Mouse (Mus musculus): ENCODE measurements around the gene Rbm5. TPM values are rescaled to one million over a fixed set of nuclear protein-coding genes. Genes with fewer than 3 reads are reported as not detected.

Rbm5 gene
- polyA plus RNA-seq, 1 experiment: 177 TPM

- H3K27ac ChIP-seq (ENCODE audit: insufficient read depth, low read depth, low read length): no peak overlapping the region
- no peak overlapping the region for H3K4me3 ChIP-seq (ENCODE audit: insufficient read depth, low read length)
- TF ChIP-seq POLR2A (IDR thresholded peaks at IDR 0.05; ENCODE audit: borderline replicate concordance, low read depth, low read length) (no peak), CTCF (IDR thresholded peaks at IDR 0.05; ENCODE audit: low read depth, low read length) (no peak)
- H3K4me1 ChIP-seq (ENCODE audit: control insufficient read depth, insufficient read depth, low read length): no peaks in the 10 kb centered on the region
Measured at GRCm38 (mm10) chr9:107706781-107707211, 64.0 kb downstream of the Rbm5 start.

GRCm38 (mm10) chr9:107703337-107704122 lies 67.3 kb downstream of the Rbm5 start:
- Histone ChIP-seq H3K27ac (ENCODE audit: insufficient read depth, low read depth, low read length) (no peak overlapping the region), H3K4me1 (ENCODE audit: control insufficient read depth, insufficient read depth, low read length) (no peaks in the 10 kb centered on the region), H3K4me3 (ENCODE audit: insufficient read depth, low read length) (no peak overlapping the region)
- TF ChIP-seq CTCF (IDR thresholded peaks at IDR 0.05; ENCODE audit: low read depth, low read length) (no peak), POLR2A (IDR thresholded peaks at IDR 0.05; ENCODE audit: borderline replicate concordance, low read depth, low read length) (no peak)

GRCm38 (mm10) chr9:107702606-107703185 lies 68.1 kb downstream of the Rbm5 start:
- TF ChIP-seq POLR2A (IDR thresholded peaks at IDR 0.05; ENCODE audit: borderline replicate concordance, low read depth, low read length): no peak
- TF ChIP-seq CTCF (IDR thresholded peaks at IDR 0.05; ENCODE audit: low read depth, low read length): no peak
- Histone ChIP-seq H3K4me3 (ENCODE audit: insufficient read depth, low read length) (no peak overlapping the region), H3K4me1 (ENCODE audit: control insufficient read depth, insufficient read depth, low read length) (no peaks in the 10 kb centered on the region), H3K27ac (ENCODE audit: insufficient read depth, low read depth, low read length) (no peak overlapping the region)

GRCm38 (mm10) chr9:107701594-107701993 lies 69.2 kb downstream of the Rbm5 start:
- Histone ChIP-seq H3K27ac (ENCODE audit: insufficient read depth, low read depth, low read length) (no peak overlapping the region), H3K4me1 (ENCODE audit: control insufficient read depth, insufficient read depth, low read length) (no peaks in the 10 kb centered on the region), H3K4me3 (ENCODE audit: insufficient read depth, low read length) (no peak overlapping the region)
- TF ChIP-seq CTCF (IDR thresholded peaks at IDR 0.05; ENCODE audit: low read depth, low read length) (no peak), POLR2A (IDR thresholded peaks at IDR 0.05; ENCODE audit: borderline replicate concordance, low read depth, low read length) (no peak)

GRCm38 (mm10) chr9:107700114-107700571 lies 70.7 kb downstream of the Rbm5 start:
- no peak overlapping the region for H3K27ac ChIP-seq (ENCODE audit: insufficient read depth, low read depth, low read length)
- 0 out of 2 replicates have a peak, but pooled peaks cover 2% of the 10 kb centered on the region for H3K4me1 ChIP-seq (ENCODE audit: control insufficient read depth, insufficient read depth, low read length)
- no peak for TF ChIP-seq CTCF (IDR thresholded peaks at IDR 0.05; ENCODE audit: low read depth, low read length)
- H3K4me3 ChIP-seq (ENCODE audit: insufficient read depth, low read length): no peak overlapping the region

- H3K4me1 ChIP-seq (ENCODE audit: control insufficient read depth, insufficient read depth, low read length): 0 out of 2 replicates have a peak, but pooled peaks cover 2% of the 10 kb centered on the region
- TF ChIP-seq POLR2A (IDR thresholded peaks at IDR 0.05; ENCODE audit: borderline replicate concordance, low read depth, low read length) (no peak), CTCF (IDR thresholded peaks at IDR 0.05; ENCODE audit: low read depth, low read length) (no peak)
- no peak overlapping the region for H3K4me3 ChIP-seq (ENCODE audit: insufficient read depth, low read length)
- H3K27ac ChIP-seq (ENCODE audit: insufficient read depth, low read depth, low read length): no peak overlapping the region
Measured at GRCm38 (mm10) chr9:107699376-107699980, 71.3 kb downstream of the Rbm5 start.

- H3K4me1 ChIP-seq (ENCODE audit: control insufficient read depth, insufficient read depth, low read length): 0 out of 2 replicates have a peak, but pooled peaks cover 2% of the 10 kb centered on the region
- no peak overlapping the region for H3K4me3 ChIP-seq (ENCODE audit: insufficient read depth, low read length)
- TF ChIP-seq POLR2A (IDR thresholded peaks at IDR 0.05; ENCODE audit: borderline replicate concordance, low read depth, low read length) (no peak), CTCF (IDR thresholded peaks at IDR 0.05; ENCODE audit: low read depth, low read length) (peak; percentile 13; the same call in 1 of the 2 replicates)
- H3K27ac ChIP-seq (ENCODE audit: insufficient read depth, low read depth, low read length): no peak overlapping the region
Measured at GRCm38 (mm10) chr9:107698611-107699190, 72.1 kb downstream of the Rbm5 start.

- Histone ChIP-seq H3K4me3 (ENCODE audit: insufficient read depth, low read length) (no peak overlapping the region), H3K4me1 (ENCODE audit: control insufficient read depth, insufficient read depth, low read length) (0 out of 2 replicates have a peak, but pooled peaks cover 2% of the 10 kb centered on the region), H3K27ac (ENCODE audit: insufficient read depth, low read depth, low read length) (no peak overlapping the region)
- TF ChIP-seq CTCF (IDR thresholded peaks at IDR 0.05; ENCODE audit: low read depth, low read length): no peak
- TF ChIP-seq POLR2A (IDR thresholded peaks at IDR 0.05; ENCODE audit: borderline replicate concordance, low read depth, low read length): no peak
Measured at GRCm38 (mm10) chr9:107697811-107698521, 72.8 kb downstream of the Rbm5 start.

All from bone marrow macrophage, adult 2 months (primary cell).